Mouse (Mus musculus) gastrocnemius, postnatal 14 days (tissue): ENCODE measurements around the gene Rere. TPM values are rescaled to one million over a fixed set of nuclear protein-coding genes. Genes with fewer than 3 reads are reported as not detected.

Source experiments
- DNase-seq: peaks from one replicate; pipeline ENCODE4 v3.0.0; 2021; ENCODE audit warnings: mixed read lengths
- intact Hi-C: fragments of 180-260 bp; cut with DNase I; formaldehyde crosslinking; loops from one replicate; pipeline ENCODE4 v1.15.1; 2025; ENCODE audit warnings: low total_unique reads
- total RNA-seq, 2 experiments: library from RNA; stranded (reverse); gene quantifications; 2 replicates each; pipeline ENCODE4 v1.2.3; 2021

The Rere gene
- total RNA-seq, 2 experiments from 2014 or later: 44.4 to 52.1 TPM

GRCm38 (mm10) chr4:150651390-150652277 lies 370.2 kb downstream of the Rere start, which contains the start of gene Slc45a1:
Gene Slc45a1 (minus strand): TSS chr4:150652174.
- intact Hi-C loops: loop anchor here (5.0 kb wide), 1 partner anchor 316 kb away; no protein-coding TSS in a partner anchor
- DNase-seq: no peak

DNA sequence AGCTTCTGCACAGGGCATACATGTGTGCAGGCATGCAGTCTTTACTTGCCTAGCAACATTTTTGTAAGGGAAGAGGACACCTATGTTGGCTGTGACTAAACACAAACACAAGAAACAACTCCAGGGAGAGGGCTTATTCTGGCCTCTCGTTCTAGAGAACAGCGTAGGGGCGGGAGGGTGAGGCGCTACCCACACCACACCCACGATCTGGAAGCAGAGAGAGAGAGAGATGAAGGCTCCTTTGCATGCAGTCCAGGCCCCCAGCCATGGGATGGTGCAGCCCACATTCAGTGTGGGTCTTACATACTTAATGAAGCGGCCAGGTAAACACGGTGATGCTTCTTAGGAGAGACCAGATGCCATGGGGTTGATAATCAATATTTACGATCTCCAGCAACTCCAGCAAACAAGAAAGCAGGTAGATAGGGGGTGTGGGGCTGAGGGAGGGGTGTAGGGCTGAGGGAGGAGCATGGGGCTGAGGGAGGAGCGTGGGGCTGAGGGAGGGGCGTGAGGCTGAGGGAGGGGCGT lies 371.7 kb downstream of the Rere start:
- no peak for DNase-seq
- intact Hi-C loops: loop anchor here (5.0 kb wide), 1 partner anchor 314 kb away; no protein-coding TSS in a partner anchor

DNA sequence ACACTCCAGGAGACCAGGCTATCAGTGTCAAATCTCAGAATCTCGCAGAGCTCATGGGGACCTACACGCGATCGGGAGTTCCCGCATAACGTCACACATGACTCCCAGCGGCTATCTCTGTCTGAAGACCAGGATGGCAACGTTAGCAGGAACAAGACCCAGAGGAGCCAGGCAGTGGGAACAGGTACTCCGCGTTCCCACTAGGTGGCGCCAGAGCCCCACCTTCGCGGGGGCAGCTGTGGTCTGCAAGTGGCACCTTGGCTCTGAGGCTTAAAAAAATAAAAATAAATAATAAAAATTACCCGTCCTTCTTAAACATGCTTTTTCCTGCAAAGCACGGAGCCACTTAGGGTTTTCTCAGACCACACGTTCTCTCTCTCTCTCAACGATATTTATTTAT lies 374.5 kb downstream of the Rere start:
- intact Hi-C loops: loop anchor here (2.0 kb wide), 1 partner anchor 243 kb away; no protein-coding TSS in a partner anchor
- DNase-seq: peak; percentile 84

DNA sequence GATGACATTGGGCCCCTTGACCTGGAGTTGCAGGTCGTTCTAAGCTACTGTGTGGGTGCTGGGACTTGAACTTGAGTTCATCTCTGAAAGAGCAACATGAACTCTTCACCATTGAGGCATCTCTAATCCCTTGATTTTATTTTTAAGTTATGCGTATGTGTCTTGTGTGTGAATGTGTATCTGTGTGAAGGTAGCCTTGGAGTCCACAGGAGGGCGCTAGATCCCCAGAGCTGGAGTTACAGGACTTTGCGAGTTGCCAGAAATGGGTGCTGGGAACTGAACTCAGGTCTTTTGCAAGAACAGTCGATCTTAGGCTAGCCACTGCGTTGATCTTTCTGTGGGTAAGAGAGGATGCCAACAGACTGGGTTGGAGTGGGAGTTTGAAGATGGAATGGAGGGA lies 375.1 kb downstream of the Rere start:
- intact Hi-C loops: loop anchor here (2.0 kb wide), 1 partner anchor 242 kb away; no protein-coding TSS in a partner anchor

GRCm38 (mm10) chr4:150659926-150660610 lies 378.6 kb downstream of the Rere start:
- intact Hi-C loops: loop anchor here (5.0 kb wide), 1 partner anchor 192 kb away; the partner anchor contains the start of gene Errfi1
- no peak for DNase-seq

More for the DNA sequence above, 375.1 kb downstream of the Rere start:
- no peak for DNase-seq

DNA sequence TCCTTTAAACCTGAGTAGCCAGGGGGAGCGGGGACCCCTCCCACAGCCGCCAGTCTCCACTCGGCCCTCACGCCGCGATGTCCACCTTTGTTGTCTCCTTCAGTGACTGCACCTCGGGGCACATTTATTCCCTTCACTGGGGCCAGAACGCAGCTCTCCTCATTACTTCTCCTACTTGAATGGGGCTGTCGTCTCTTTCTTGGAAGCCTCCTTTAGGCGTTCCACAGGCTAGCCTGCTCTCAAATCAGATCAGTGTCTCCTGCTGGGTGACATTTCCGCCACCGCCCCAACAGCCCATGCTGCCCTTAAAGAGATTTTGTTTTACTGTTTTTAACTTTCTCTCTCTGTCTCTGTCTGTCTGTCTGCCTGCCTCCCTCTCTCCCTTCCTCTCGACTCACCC lies 380.4 kb downstream of the Rere start:
- intact Hi-C loops: loop anchor here (5.0 kb wide), 1 partner anchor 190 kb away; the partner anchor contains the start of gene Errfi1
- no peak for DNase-seq

DNA sequence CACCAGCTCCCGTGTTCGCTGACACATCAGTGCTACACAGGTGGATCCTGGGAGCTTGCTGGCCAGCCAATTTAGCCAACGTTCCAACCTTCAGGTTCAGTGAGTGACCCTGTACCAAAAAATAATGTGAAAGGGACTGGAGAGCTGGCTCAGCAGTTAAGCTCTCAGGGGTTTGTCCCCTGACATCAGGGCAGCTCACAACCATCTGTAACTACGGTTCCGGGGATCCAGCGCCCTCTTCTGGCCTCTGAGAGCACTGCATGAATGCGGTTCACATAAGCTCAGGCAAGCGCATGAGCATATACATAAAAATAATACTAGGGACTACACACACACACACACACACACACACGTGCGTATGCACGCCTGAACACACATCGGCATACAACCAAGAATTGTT lies 381.7 kb downstream of the Rere start:
- intact Hi-C loops: loop anchor here (5.0 kb wide), 1 partner anchor 189 kb away; the partner anchor contains the start of gene Errfi1
- no peak for DNase-seq

GRCm38 (mm10) chr4:150664726-150665125 lies 383.3 kb downstream of the Rere start:
- no peak for DNase-seq
- intact Hi-C loops: loop anchor here (5.0 kb wide), 1 partner anchor 188 kb away; the partner anchor contains the start of gene Errfi1

- no peak for DNase-seq
- intact Hi-C loops: no loop called here
Measured at GRCm38 (mm10) chr4:150665806-150666205, 384.4 kb downstream of the Rere start.

Other genes starting within 250 kb of the Rere start
- 10 to 100 TPM; 19.3 to 20.2 TPM for gene Gpr157, start 194.3 kb upstream of the Rere start, total RNA-seq
- gene Slc2a5, start 162.4 kb upstream of the Rere start, total RNA-seq: under 1 TPM; 0.49 to 0.58 TPM
- gene Slc2a7, start 132.7 kb upstream of the Rere start, total RNA-seq: not detected
- under 1 TPM in 1 of 2 experiments, not detected in 1; 0.29 TPM for gene Car6, start 80.3 kb upstream of the Rere start, total RNA-seq
- 100 to 1,000 TPM; 371 to 430 TPM for gene Eno1, start 44.9 kb upstream of the Rere start, total RNA-seq